Mouse (Mus musculus) myocyte (in vitro differentiated cells): Measurements from ENCODE around the gene Larp4b. TPM values are rescaled to one million over a fixed set of nuclear protein-coding genes. Genes with fewer than 3 reads are reported as not detected.

Source experiments
- H3K27me3 ChIP-seq: one replicate; pipeline ENCODE4 v1.6.1; 2011; ENCODE audit not compliant: control insufficient read depth, insufficient read depth, insufficient read length
- H3K36me3 ChIP-seq: one replicate; pipeline ENCODE4 v1.6.1; 2011; ENCODE audit not compliant: control insufficient read depth, insufficient read depth
- H3K4me2 ChIP-seq: one replicate; pipeline ENCODE4 v1.6.1; 2011; ENCODE audit warnings: low read depth, control low read depth
- H3K4me3 ChIP-seq: one replicate; pipeline ENCODE4 v1.5.1; 2011; ENCODE audit warnings: mild to moderate bottlenecking, control low read depth, moderate library complexity
- H3K79me2 ChIP-seq: one replicate; pipeline ENCODE4 v1.6.1; 2011; ENCODE audit not compliant: control insufficient read depth, insufficient read depth
- H3ac ChIP-seq: one replicate; pipeline ENCODE4 v1.6.1; 2011; ENCODE audit not compliant: control insufficient read depth, insufficient read length
- CEBPB ChIP-seq: IDR thresholded peaks from 2 replicates; pipeline ENCODE4 v1.6.1; 2011; ENCODE audit warnings: mild to moderate bottlenecking, moderate library complexity; ENCODE audit not compliant: poor library complexity, insufficient read depth, severe bottlenecking
- E2F4 ChIP-seq: IDR thresholded peaks from one replicate; pipeline ENCODE4 v1.6.1; 2011; ENCODE audit warnings: mild to moderate bottlenecking, control low read depth, moderate library complexity; ENCODE audit not compliant: insufficient read depth
- MAX ChIP-seq: IDR thresholded peaks from one replicate; pipeline ENCODE4 v1.6.1; 2011; ENCODE audit warnings: low read depth, mild to moderate bottlenecking, control low read depth
- MYOD1 ChIP-seq, 3 experiments: IDR thresholded peaks; one replicate each; pipeline ENCODE4 v1.6.1; 2011; ENCODE audit warnings: control low read depth in 2 of 3, low read depth in 2 of 3, mild to moderate bottlenecking in 2 of 3, moderate library complexity in 1 of 3; ENCODE audit not compliant: insufficient read length in 2 of 3, control insufficient read depth in 1 of 3
- MYOG ChIP-seq, 3 experiments: IDR thresholded peaks; one replicate each; pipeline ENCODE4 v1.6.1; 2011; ENCODE audit warnings: control low read depth in 2 of 3, low read depth in 2 of 3, mild to moderate bottlenecking in 2 of 3; ENCODE audit not compliant: insufficient read length in 2 of 3, control insufficient read depth in 1 of 3, insufficient read depth in 1 of 3
- POLR2A ChIP-seq: IDR thresholded peaks from one replicate; pipeline ENCODE4 v1.6.1; 2011; ENCODE audit warnings: low read depth, mild to moderate bottlenecking, control low read depth, moderate library complexity; ENCODE audit not compliant: insufficient read length
- POLR2AphosphoS2 ChIP-seq: IDR thresholded peaks from one replicate; pipeline ENCODE4 v1.6.1; 2011; ENCODE audit warnings: low read depth, control low read depth; ENCODE audit not compliant: insufficient read length
- REST ChIP-seq: IDR thresholded peaks from one replicate; pipeline ENCODE4 v1.6.1; 2011; ENCODE audit warnings: mild to moderate bottlenecking, control low read depth, moderate library complexity; ENCODE audit not compliant: insufficient read depth, insufficient read length
- SRF ChIP-seq: IDR thresholded peaks from one replicate; pipeline ENCODE4 v1.6.1; 2011; ENCODE audit warnings: low read depth; ENCODE audit not compliant: control insufficient read depth, insufficient read length
- TCF12 ChIP-seq: IDR thresholded peaks from one replicate; pipeline ENCODE4 v1.6.1; 2011; ENCODE audit warnings: mild to moderate bottlenecking, control low read depth; ENCODE audit not compliant: poor library complexity, insufficient read depth, severe bottlenecking
- TCF3 ChIP-seq: IDR thresholded peaks from one replicate; pipeline ENCODE4 v1.6.1; 2011; ENCODE audit warnings: low read depth, control low read depth; ENCODE audit not compliant: insufficient read length
- USF1 ChIP-seq: IDR thresholded peaks from one replicate; pipeline ENCODE4 v1.6.1; 2011; ENCODE audit warnings: low read depth, mild to moderate bottlenecking, control low read depth, moderate library complexity
- polyA plus RNA-seq: library from polyadenylated mRNA; unstranded; fragments of >200 nt; fragmentation: generic; extraction: Trizol; gene quantifications from one replicate; pipeline ENCODE4 v1.2.1, GENCODE M21; 2012; ENCODE audit warnings: missing spikeins

The Larp4b gene
- polyA plus RNA-seq, 1 experiment, result 20.3 TPM

GRCm38 (mm10) chr13:9106992-9107858 is 13.5 kb downstream of the Larp4b start:
- H3K4me2 ChIP-seq, result peak overlapping the region; percentile 16
- TF ChIP-seq MAX, result no peak
- TF ChIP-seq REST, result no peak
- no peak for TF ChIP-seq POLR2A
- TF ChIP-seq TCF3, result no peak
- TF ChIP-seq E2F4, result no peak
- no peak for TF ChIP-seq MYOG (IDR thresholded peaks at IDR 0.05; ENCODE audit: control insufficient read depth in 1 of 3, insufficient read depth in 1 of 3, insufficient read length in 2 of 3, low read depth in 2 of 3)
- TF ChIP-seq CEBPB, result no peak
- no peak for TF ChIP-seq TCF12
- no peak for TF ChIP-seq SRF
- TF ChIP-seq MYOD1 (IDR thresholded peaks at IDR 0.05; ENCODE audit: control insufficient read depth in 1 of 3, insufficient read length in 2 of 3, low read depth in 2 of 3), result no peak
- no peak for TF ChIP-seq USF1
- no peak for TF ChIP-seq POLR2AphosphoS2

DNA sequence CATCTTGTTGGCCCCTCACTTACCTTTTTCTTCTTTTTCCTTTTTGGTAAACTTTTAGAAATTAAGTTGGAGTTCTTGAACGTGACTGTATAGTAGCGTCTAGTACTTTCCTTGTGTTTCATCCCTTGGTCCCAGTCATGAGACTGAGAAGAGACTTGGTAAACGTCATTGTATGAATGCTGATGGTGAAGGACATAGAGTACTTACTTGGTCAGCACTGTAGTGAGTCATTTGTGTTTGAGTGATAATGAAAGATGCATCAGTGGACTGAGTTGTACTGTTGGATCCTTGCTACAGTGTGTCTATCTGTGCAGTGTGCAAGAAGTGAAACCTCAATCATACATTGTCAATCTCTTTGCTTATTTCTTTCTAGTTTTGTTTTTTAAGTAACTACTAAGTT is 20.1 kb downstream of the Larp4b start:
- H3ac ChIP-seq, result no peak overlapping the region
- H3K4me2 ChIP-seq, result no peak overlapping the region
- no peak overlapping the region for H3K4me3 ChIP-seq
- no peak for TF ChIP-seq MYOD1 (IDR thresholded peaks at IDR 0.05; ENCODE audit: control insufficient read depth in 1 of 3, insufficient read length in 2 of 3, low read depth in 2 of 3)
- TF ChIP-seq TCF3, result no peak
- no peak for TF ChIP-seq MAX
- TF ChIP-seq E2F4, result no peak
- TF ChIP-seq SRF, result no peak
- no peak for TF ChIP-seq USF1
- peaks cover 1% of the 10 kb centered on the region for H3K36me3 ChIP-seq
- H3K27me3 ChIP-seq, result no peaks in the 10 kb centered on the region
- peaks cover 97% of the 10 kb centered on the region for H3K79me2 ChIP-seq

More at GRCm38 (mm10) chr13:9106992-9107858, 13.5 kb downstream of the Larp4b start:
- Histone ChIP-seq H3K27me3 (no peaks in the 10 kb centered on the region), H3ac (no peak overlapping the region), H3K4me3 (no peak overlapping the region), H3K79me2 (peaks cover 98% of the 10 kb centered on the region), H3K36me3 (peaks cover 8% of the 10 kb centered on the region)

DNA sequence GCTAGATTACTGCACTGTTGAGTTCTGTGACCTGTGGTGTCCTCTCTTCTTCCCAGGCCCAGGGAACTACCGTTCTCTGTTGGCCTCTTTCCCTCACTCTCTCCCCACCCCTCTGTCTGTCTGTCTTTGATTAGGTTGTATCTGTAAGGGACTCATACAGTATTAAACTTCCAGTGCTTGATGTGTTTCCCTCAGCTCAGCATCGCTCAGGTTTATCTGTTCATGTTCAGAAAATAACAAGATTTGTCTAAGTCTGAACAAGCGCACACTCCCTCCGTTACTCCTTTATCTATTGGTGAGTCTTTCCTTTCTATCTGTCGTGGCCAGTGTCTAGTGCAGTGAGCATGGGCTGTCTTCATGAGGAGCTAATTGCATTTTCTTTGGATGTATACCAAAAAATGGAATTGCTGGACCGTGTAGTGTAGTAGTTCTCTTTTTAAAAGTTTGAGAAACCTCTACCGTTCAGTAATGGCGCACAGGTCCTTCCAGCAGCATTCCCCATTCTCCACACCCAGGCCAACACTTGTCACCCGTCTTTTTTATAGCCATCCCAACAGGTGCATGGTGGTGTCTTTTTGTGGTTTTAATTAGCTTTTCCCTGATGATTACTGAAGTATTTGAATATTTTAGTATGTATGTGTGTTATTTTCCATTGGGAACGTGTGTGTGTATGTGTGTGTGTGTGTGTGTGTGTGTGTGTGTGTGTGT is 27.3 kb downstream of the Larp4b start:
- peaks cover 35% of the 10 kb centered on the region for H3K36me3 ChIP-seq
- no peak overlapping the region for H3K4me2 ChIP-seq
- H3K4me3 ChIP-seq, result no peak overlapping the region
- H3K79me2 ChIP-seq, result peaks cover 68% of the 10 kb centered on the region
- H3ac ChIP-seq, result no peak overlapping the region
- H3K27me3 ChIP-seq, result no peaks in the 10 kb centered on the region
- TF ChIP-seq MYOG (IDR thresholded peaks at IDR 0.05; ENCODE audit: control insufficient read depth in 1 of 3, insufficient read depth in 1 of 3, insufficient read length in 2 of 3, low read depth in 2 of 3) (peak in 2 of 3 experiments; percentile 33 to 63), MYOD1 (IDR thresholded peaks at IDR 0.05; ENCODE audit: control insufficient read depth in 1 of 3, insufficient read length in 2 of 3, low read depth in 2 of 3) (peak in 2 of 3 experiments; percentile 33 to 66), TCF12 (peak; percentile 9), E2F4 (no peak)

GRCm38 (mm10) chr13:9122045-9122444 is 28.4 kb downstream of the Larp4b start:
- Histone ChIP-seq H3K79me2 (peaks cover 58% of the 10 kb centered on the region), H3K4me3 (no peak overlapping the region), H3K4me2 (no peak overlapping the region), H3ac (no peak overlapping the region), H3K36me3 (peaks cover 45% of the 10 kb centered on the region), H3K27me3 (no peaks in the 10 kb centered on the region)
- TF ChIP-seq POLR2AphosphoS2 (no peak), TCF12 (no peak), TCF3 (no peak), CEBPB (no peak), REST (no peak), SRF (no peak), E2F4 (no peak), USF1 (no peak), MAX (no peak), POLR2A (no peak)

DNA sequence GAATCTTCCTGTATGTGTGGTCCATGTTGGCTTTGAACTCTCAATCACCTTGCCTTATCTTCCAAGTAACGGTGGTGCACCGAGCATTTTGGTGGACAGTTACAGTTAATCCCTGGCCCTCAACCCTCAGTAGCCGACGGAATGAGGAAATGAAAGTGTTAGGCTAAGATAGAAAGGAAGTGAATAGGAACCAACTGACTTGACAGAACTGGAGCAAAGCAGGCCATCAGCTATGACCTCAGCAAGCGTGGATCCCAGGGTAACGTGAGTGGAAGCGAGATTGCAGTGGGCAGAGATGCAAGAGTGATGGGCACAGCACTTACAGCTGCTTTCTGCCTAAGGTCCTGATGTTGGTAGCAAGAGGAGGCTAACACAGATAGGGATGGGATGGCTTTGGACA is 31.5 kb downstream of the Larp4b start:
- H3K4me3 ChIP-seq, result no peak overlapping the region
- no peaks in the 10 kb centered on the region for H3K27me3 ChIP-seq
- TF ChIP-seq E2F4 (no peak), MAX (no peak), TCF12 (no peak), TCF3 (no peak), USF1 (no peak), CEBPB (no peak), POLR2AphosphoS2 (no peak), MYOD1 (IDR thresholded peaks at IDR 0.05; ENCODE audit: control insufficient read depth in 1 of 3, insufficient read length in 2 of 3, low read depth in 2 of 3) (no peak), POLR2A (no peak), MYOG (IDR thresholded peaks at IDR 0.05; ENCODE audit: control insufficient read depth in 1 of 3, insufficient read depth in 1 of 3, insufficient read length in 2 of 3, low read depth in 2 of 3) (no peak), REST (no peak), SRF (no peak)
- no peak overlapping the region for H3ac ChIP-seq
- peaks cover 50% of the 10 kb centered on the region for H3K36me3 ChIP-seq
- no peak overlapping the region for H3K4me2 ChIP-seq
- peaks cover 40% of the 10 kb centered on the region for H3K79me2 ChIP-seq
